Mouse (Mus musculus): ENCODE results near the gene Zcwpw1. TPM values are rescaled to one million over a fixed set of nuclear protein-coding genes. Genes with fewer than 3 reads are reported as not detected.
A peak's percentile ranks its signal among the peaks of the same experiment; 100 is the strongest.

The Zcwpw1 gene
- polyA plus RNA-seq, 1 experiment from 2014 or later: 3.8 TPM

DNA sequence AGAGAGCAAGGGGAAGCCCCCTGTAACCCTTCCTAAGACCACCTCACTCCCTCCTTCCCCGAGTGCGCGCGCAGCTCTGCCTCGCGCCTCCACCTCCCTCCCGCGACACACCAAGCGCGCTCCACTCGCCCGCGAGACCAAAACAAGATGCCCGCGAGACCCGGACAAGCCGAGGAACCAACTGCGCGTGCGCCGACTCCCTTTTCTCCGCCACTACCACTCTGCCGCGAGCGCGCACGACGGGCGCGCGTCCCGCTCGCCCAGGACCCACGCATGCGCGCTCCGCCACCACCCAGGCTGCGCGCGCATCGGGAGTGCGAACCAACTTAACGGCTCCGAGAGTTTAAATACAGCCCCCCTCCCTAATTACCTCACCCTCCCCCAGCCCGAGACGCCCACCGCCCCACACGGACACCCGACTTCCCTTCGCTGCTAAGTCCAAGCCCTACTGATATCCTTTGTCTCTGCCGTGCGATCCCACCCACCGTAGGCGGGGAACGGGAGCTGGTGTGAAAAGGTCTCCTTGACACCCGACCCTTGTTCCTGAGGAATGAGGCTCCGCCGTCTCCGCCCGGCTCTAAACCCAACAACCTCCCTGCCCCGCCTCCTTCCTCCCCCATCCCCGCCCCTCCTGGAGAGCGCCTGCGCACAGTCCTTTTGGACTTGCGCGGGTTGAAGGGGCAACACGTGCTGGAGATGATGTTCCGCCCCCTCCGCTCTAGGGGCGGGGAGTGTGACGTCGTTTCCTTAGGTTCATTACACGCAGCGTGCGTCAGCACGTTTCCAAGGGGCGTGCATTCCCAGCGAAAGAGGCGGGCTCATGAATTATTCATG lies 1.3 kb upstream of the Zcwpw1 start:
- Histone ChIP-seq H3K27me3 (ENCODE audit: control insufficient read depth, insufficient read depth, low read depth, low read length) (no peaks in the 10 kb centered on the region), H3K27ac (ENCODE audit: low read length) (peak overlapping the region; percentile 100), H3K9me3 (replicated peaks; ENCODE audit: control insufficient read depth, low read length) (no peaks in the 10 kb centered on the region), H3K4me2 (ENCODE audit: low read depth, low read length) (peak overlapping the region; percentile 99), H3K36me3 (ENCODE audit: control insufficient read depth, insufficient read depth) (peaks cover 23% of the 10 kb centered on the region), H3K9ac (ENCODE audit: low read depth, low read length) (peak overlapping the region; percentile 95), H3K4me3 (ENCODE audit: low read depth, low read length) (peak overlapping the region; percentile 88), H3K4me1 (ENCODE audit: control insufficient read depth, low read depth, low read length) (peaks cover 31% of the 10 kb centered on the region)
- ATAC-seq (ENCODE audit: low read depth): peak; percentile 85
- WGBS (ENCODE audit: insufficient replicate concordance): under 1% methylated on average over 72 of the region's 79 CpGs

DNA sequence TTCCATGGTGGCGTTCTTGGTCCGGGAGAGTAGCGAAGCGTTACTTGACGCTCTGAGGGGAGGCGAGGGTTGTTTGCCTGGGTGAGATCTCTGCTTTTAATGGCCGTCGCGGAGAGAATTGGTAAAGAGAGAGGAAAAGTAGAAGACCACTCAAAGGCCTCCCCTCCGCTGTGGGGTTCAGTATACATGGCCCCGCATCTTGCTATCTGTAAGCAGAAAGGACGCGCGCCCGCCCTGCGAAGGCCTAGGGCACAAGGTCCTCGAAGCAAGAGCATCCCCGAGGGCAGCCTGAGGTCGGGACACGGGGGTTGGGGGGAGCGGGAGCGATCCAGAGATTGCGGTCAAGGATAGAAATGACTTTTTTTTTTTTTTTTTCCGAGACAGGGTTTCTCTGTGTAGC lies 573 bp downstream of the Zcwpw1 start:
- Histone ChIP-seq H3K36me3 (ENCODE audit: control insufficient read depth, insufficient read depth) (peaks cover 4% of the 10 kb centered on the region), H3K4me3 (ENCODE audit: low read depth, low read length) (peak overlapping the region; percentile 88), H3K9ac (ENCODE audit: low read depth, low read length) (no peak overlapping the region), H3K4me1 (ENCODE audit: control insufficient read depth, low read depth, low read length) (peaks cover 28% of the 10 kb centered on the region), H3K27me3 (ENCODE audit: control insufficient read depth, insufficient read depth, low read depth, low read length) (no peaks in the 10 kb centered on the region), H3K4me2 (ENCODE audit: low read depth, low read length) (peak overlapping the region; percentile 99), H3K9me3 (replicated peaks; ENCODE audit: control insufficient read depth, low read length) (no peaks in the 10 kb centered on the region), H3K27ac (ENCODE audit: low read length) (no peak overlapping the region)
- no peak for ATAC-seq (ENCODE audit: low read depth)
- 71% methylated on average over 24 of the region's 24 CpGs for WGBS (ENCODE audit: insufficient replicate concordance)

- ATAC-seq (ENCODE audit: low read depth): no peak
- no peak overlapping the region for H3K27ac ChIP-seq (ENCODE audit: low read length)
- no peaks in the 10 kb centered on the region for H3K9me3 ChIP-seq (replicated peaks; ENCODE audit: control insufficient read depth, low read length)
- no peak overlapping the region for H3K9ac ChIP-seq (ENCODE audit: low read depth, low read length)
- H3K27me3 ChIP-seq (ENCODE audit: control insufficient read depth, insufficient read depth, low read depth, low read length): no peaks in the 10 kb centered on the region
- 77% methylated on average over 2 of the region's 2 CpGs for WGBS (ENCODE audit: insufficient replicate concordance)
- H3K36me3 ChIP-seq (ENCODE audit: control insufficient read depth, insufficient read depth): peaks cover under 1% of the 10 kb centered on the region; the same call in 1 of the 2 replicates
- H3K4me2 ChIP-seq (ENCODE audit: low read depth, low read length): no peak overlapping the region
- H3K4me1 ChIP-seq (ENCODE audit: control insufficient read depth, low read depth, low read length): peaks cover 19% of the 10 kb centered on the region
- H3K4me3 ChIP-seq (ENCODE audit: low read depth, low read length): no peak overlapping the region
Measured at GRCm38 (mm10) chr5:137788946-137789531, 1.4 kb downstream of the Zcwpw1 start.

GRCm38 (mm10) chr5:137791553-137791952 lies 4.0 kb downstream of the Zcwpw1 start:
- Histone ChIP-seq H3K27ac (ENCODE audit: low read length) (no peak overlapping the region), H3K4me3 (ENCODE audit: low read depth, low read length) (no peak overlapping the region), H3K27me3 (ENCODE audit: control insufficient read depth, insufficient read depth, low read depth, low read length) (no peaks in the 10 kb centered on the region), H3K36me3 (ENCODE audit: control insufficient read depth, insufficient read depth) (no peaks in the 10 kb centered on the region), H3K9ac (ENCODE audit: low read depth, low read length) (no peak overlapping the region), H3K4me1 (ENCODE audit: control insufficient read depth, low read depth, low read length) (peaks cover 7% of the 10 kb centered on the region), H3K4me2 (ENCODE audit: low read depth, low read length) (no peak overlapping the region), H3K9me3 (replicated peaks; ENCODE audit: control insufficient read depth, low read length) (no peaks in the 10 kb centered on the region)
- ATAC-seq (ENCODE audit: low read depth): no peak

DNA sequence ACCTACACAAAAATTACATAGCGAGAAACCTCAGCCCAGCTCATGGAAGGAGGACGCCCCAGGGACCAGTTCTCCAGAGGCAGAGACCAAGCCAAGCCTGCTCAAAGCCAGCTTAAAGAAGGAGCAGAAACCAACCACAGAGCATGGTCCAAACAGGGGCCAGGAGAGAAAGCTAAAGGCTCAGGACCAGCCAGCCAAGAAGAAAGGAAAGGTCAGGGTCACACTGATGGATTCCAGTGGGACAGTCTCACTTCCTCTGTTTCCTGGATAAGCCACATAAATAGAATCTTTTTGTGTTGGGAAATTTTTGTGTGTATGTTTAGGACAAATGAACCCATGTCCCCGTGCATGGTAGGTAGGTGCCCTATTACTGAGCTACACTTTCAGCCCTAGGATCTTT lies 9.0 kb downstream of the Zcwpw1 start:
- no peak overlapping the region for H3K9ac ChIP-seq (ENCODE audit: low read depth, low read length)

GRCm38 (mm10) chr5:137800917-137801316 lies 13.3 kb downstream of the Zcwpw1 start:
- no peaks in the 10 kb centered on the region for H3K36me3 ChIP-seq (ENCODE audit: control insufficient read depth, insufficient read depth)
- no peak overlapping the region for H3K4me2 ChIP-seq (ENCODE audit: low read depth, low read length)
- no peak for ATAC-seq (ENCODE audit: low read depth)
- H3K4me1 ChIP-seq (ENCODE audit: control insufficient read depth, low read depth, low read length): no peaks in the 10 kb centered on the region
- H3K27me3 ChIP-seq (ENCODE audit: control insufficient read depth, insufficient read depth, low read depth, low read length): no peaks in the 10 kb centered on the region
- H3K9ac ChIP-seq (ENCODE audit: low read depth, low read length): no peak overlapping the region
- H3K27ac ChIP-seq (ENCODE audit: low read length): no peak overlapping the region
- no peak overlapping the region for H3K4me3 ChIP-seq (ENCODE audit: low read depth, low read length)
- H3K9me3 ChIP-seq (replicated peaks; ENCODE audit: control insufficient read depth, low read length): no peaks in the 10 kb centered on the region
- WGBS (ENCODE audit: insufficient replicate concordance): 31% methylated on average over 3 of the region's 3 CpGs

More for the DNA sequence above, 9.0 kb downstream of the Zcwpw1 start:
- Histone ChIP-seq H3K27ac (ENCODE audit: low read length) (no peak overlapping the region), H3K9me3 (replicated peaks; ENCODE audit: control insufficient read depth, low read length) (no peaks in the 10 kb centered on the region), H3K4me3 (ENCODE audit: low read depth, low read length) (no peak overlapping the region), H3K36me3 (ENCODE audit: control insufficient read depth, insufficient read depth) (no peaks in the 10 kb centered on the region), H3K4me2 (ENCODE audit: low read depth, low read length) (no peak overlapping the region), H3K27me3 (ENCODE audit: control insufficient read depth, insufficient read depth, low read depth, low read length) (no peaks in the 10 kb centered on the region), H3K4me1 (ENCODE audit: control insufficient read depth, low read depth, low read length) (no peaks in the 10 kb centered on the region)
- WGBS (ENCODE audit: insufficient replicate concordance): 55% methylated on average over 3 of the region's 3 CpGs
- no peak for ATAC-seq (ENCODE audit: low read depth)

DNA sequence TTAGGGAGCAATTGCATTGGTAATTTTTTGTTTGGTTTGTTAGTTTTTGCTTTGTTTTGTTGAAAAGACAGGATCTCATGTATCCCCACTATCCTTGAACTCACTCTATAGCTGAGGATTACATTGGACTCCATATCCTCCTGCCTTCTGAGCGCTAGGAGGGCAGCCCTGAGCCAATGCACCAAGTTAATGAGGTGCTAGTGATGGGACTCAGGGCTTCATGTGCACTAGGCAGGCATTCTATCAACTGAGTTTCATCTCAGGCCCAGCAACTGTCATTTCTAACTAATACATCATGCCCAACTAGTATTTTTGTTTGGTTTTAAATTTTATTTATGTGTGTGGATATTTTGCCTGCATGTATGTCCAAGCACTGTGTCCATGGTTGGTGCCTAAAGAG lies 18.6 kb downstream of the Zcwpw1 start:
- Histone ChIP-seq H3K4me3 (ENCODE audit: low read depth, low read length) (no peak overlapping the region), H3K27me3 (ENCODE audit: control insufficient read depth, insufficient read depth, low read depth, low read length) (no peaks in the 10 kb centered on the region)
- no peak for ATAC-seq (ENCODE audit: low read depth)

GRCm38 (mm10) chr5:137808316-137808715 lies 20.7 kb downstream of the Zcwpw1 start:
- no peak for ATAC-seq (ENCODE audit: low read depth)
- H3K4me2 ChIP-seq (ENCODE audit: low read depth, low read length): no peak overlapping the region
- no peak overlapping the region for H3K4me3 ChIP-seq (ENCODE audit: low read depth, low read length)
- WGBS (ENCODE audit: insufficient replicate concordance): 67% methylated on average over 5 of the region's 5 CpGs
- H3K9ac ChIP-seq (ENCODE audit: low read depth, low read length): no peak overlapping the region
- H3K36me3 ChIP-seq (ENCODE audit: control insufficient read depth, insufficient read depth): no peaks in the 10 kb centered on the region
- no peak overlapping the region for H3K27ac ChIP-seq (ENCODE audit: low read length)
- H3K9me3 ChIP-seq (replicated peaks; ENCODE audit: control insufficient read depth, low read length): no peaks in the 10 kb centered on the region
- no peaks in the 10 kb centered on the region for H3K27me3 ChIP-seq (ENCODE audit: control insufficient read depth, insufficient read depth, low read depth, low read length)
- no peaks in the 10 kb centered on the region for H3K4me1 ChIP-seq (ENCODE audit: control insufficient read depth, low read depth, low read length)

More for the DNA sequence above, 18.6 kb downstream of the Zcwpw1 start:
- Histone ChIP-seq H3K36me3 (ENCODE audit: control insufficient read depth, insufficient read depth) (no peaks in the 10 kb centered on the region), H3K9ac (ENCODE audit: low read depth, low read length) (no peak overlapping the region), H3K27ac (ENCODE audit: low read length) (no peak overlapping the region), H3K9me3 (replicated peaks; ENCODE audit: control insufficient read depth, low read length) (no peaks in the 10 kb centered on the region), H3K4me1 (ENCODE audit: control insufficient read depth, low read depth, low read length) (no peaks in the 10 kb centered on the region), H3K4me2 (ENCODE audit: low read depth, low read length) (no peak overlapping the region)
- 55% methylated on average over 1 of the region's 1 CpGs for WGBS (ENCODE audit: insufficient replicate concordance)

All from liver, embryonic 16.5 days (tissue).